Mouse (Mus musculus) heart, postnatal 25 days (tissue): ENCODE results near the gene Hist1h2bg. TPM values are rescaled to one million over a fixed set of nuclear protein-coding genes. Genes with fewer than 3 reads are reported as not detected.

Source experiments
- DNase-seq: peaks from one replicate; pipeline ENCODE4 v3.0.0; 2022; ENCODE audit warnings: low spot score
- intact Hi-C: fragments of 180-260 bp; cut with DNase I; formaldehyde crosslinking; loops from one replicate; pipeline ENCODE4 v1.15.1; 2025
- microRNA-seq: library from miRNA; unstranded; fragments of <30 nt; microRNA quantifications from one replicate; pipeline ENCODE4 v1.2.0, GENCODE M21; 2022
- total RNA-seq, 2 experiments: library from RNA; stranded (reverse); gene quantifications; 2 replicates each; pipeline ENCODE4 v1.2.3; 2021

The Hist1h2bg gene
- total RNA-seq, 2 experiments from 2014 or later: 28.4 to 48.1 TPM

DNA sequence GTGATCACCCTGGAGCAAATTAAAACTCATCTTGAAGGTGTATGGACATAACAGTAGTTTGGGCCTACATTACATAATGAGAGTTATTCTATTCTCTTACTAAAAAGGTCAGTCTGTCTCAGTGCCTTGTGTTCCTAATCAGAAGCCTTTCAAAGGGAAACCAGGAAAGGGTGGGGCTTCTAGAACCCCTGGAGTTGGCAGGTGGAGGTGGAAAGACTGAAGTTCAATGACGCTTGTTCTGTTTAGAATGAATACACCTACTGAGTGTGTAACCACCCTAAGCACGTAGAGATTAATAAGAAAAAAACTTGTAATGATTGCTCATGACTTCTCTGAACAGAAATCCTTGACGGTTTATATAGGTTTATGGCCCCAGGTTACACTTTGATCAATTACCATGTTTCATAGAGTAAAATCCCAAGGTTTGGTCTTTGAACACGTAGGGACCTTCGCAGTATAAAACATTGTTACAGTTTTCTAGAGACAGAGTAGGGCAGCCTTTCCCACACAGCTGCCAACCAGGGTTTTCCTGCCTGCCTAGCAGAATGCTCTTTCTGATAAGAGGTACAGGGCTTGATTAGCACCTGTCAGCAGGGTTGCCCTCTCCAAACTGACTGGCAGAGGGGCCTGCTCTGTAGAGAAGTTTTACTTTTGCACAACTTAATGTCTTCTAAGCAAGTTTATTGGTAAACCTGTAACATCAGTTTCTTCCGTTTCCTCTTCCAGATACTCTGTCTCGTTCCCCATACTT, 24.6 kb downstream of the Hist1h2bg start:
- no peak for DNase-seq
- intact Hi-C loops: loop anchor here (2.0 to 5.0 kb wide), 2 partner anchors 68 to 171 kb away; no protein-coding TSS in a partner anchor

GRCm38 (mm10) chr13:23597957-23598356, 26.8 kb downstream of the Hist1h2bg start:
- intact Hi-C loops: loop anchor here (2.0 to 5.0 kb wide), 2 partner anchors 71 to 173 kb away; no protein-coding TSS in a partner anchor
- peak; percentile 25 for DNase-seq

DNA sequence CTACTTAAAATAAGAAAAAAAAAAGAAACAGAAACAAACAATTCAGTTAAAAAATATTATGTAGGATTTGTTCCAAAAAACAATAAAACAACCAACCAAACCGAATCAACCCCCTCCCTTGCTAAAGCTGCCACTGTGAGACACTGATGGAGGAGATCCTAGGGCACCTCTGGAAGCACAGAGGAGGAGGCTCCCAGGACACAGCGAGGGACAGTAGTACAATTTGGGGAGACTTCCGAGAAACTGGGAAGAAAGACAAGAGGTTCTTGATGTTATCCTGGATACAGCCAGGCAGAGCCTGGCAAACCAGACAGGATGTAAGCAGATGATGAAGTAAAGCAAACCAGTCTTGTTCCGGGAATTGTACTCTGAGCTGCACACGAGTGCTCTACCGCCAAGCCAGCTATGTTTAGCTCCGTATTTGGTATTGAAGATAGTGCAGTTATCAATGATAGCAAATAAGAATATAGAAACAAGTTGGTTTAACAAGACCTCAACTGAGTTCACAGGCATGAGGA, 32.0 kb downstream of the Hist1h2bg start:
- intact Hi-C loops: no loop called here
- no peak for DNase-seq

DNA sequence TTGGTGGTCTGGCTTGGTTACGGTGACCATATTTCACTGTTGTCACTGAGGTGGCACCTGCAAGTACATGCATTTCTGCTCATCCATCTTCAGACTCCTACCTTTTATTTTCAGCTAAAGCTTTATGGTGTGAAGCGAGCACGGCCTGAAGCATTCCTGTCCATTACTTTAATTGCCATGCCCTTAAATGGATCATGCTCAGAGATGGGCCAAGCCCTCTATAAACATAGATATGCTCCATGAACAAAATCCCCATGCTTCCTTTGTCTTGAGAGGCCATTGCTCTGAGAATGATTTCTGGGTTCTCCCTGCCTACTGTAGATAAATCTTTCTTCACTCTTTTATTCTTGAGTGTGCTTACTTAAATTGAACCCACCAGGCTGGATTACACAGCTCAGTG, 33.3 kb downstream of the Hist1h2bg start:
- intact Hi-C loops: no loop called here
- DNase-seq: no peak

DNA sequence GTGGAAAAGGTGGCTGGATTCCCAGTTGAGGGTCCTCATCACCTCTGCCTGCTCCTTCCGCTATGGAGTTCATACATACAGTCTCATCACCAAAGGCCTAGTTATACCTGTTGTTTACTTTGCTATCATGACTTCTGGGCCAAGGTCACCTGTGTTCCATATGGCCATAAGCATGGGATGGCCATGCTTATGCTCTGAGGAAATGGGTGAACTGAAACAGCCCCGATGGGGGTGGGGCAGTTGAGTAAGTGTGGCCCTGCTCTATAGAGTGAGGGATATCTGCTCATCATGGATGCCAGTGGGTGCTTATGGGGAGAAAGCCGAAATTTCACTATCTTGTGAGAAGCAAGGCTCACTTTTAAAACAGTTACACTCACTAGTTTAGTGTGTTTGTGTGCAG, 33.9 kb downstream of the Hist1h2bg start:
- no peak for DNase-seq
- intact Hi-C loops: no loop called here

DNA sequence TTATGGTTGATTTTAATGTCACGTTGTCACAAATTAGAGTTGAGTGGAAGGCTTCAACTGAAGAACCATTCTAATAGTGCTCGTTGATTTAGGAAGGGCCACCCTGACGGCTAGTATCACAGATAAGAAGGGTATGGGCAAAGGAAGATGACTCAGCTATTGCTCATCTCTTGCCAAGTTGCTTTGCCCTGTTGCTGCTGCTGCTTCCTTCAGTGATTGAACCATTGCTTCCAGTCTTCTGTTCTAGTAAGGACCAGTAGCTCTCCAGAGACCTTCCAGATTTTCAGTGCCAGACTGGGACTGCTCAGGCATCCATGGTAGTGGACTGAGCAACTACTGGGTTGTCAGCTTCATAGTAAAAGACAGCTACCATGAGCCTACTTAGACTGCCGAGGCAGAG, 38.0 kb downstream of the Hist1h2bg start:
- no peak for DNase-seq
- intact Hi-C loops: no loop called here

- DNase-seq: no peak
- intact Hi-C loops: no loop called here
These were observed 38.6 kb downstream of the Hist1h2bg start for GRCm38 (mm10) chr13:23609844-23610243.

GRCm38 (mm10) chr13:23610393-23610792, 39.2 kb downstream of the Hist1h2bg start:
- no peak for DNase-seq
- intact Hi-C loops: no loop called here

DNA sequence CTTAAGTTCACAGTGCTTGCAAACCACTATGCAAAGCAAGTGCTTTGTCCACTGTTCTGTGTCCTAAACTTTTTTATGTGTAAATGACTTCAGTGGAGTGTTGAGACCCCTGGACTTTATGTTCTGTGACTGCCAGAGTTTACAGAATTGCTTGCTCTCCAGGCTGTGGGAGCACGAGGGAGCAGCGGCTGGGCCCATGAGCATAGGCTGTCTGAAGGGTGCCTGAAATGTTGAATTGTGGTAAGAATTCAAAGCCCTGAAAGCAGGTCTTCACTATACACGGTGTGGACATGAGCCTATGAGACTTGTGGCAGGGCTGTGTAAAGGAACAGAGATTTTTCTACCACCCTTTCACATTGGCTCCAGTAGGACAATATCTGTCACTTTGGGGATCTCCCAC, 40.4 kb downstream of the Hist1h2bg start:
- intact Hi-C loops: no loop called here
- no peak for DNase-seq

DNA sequence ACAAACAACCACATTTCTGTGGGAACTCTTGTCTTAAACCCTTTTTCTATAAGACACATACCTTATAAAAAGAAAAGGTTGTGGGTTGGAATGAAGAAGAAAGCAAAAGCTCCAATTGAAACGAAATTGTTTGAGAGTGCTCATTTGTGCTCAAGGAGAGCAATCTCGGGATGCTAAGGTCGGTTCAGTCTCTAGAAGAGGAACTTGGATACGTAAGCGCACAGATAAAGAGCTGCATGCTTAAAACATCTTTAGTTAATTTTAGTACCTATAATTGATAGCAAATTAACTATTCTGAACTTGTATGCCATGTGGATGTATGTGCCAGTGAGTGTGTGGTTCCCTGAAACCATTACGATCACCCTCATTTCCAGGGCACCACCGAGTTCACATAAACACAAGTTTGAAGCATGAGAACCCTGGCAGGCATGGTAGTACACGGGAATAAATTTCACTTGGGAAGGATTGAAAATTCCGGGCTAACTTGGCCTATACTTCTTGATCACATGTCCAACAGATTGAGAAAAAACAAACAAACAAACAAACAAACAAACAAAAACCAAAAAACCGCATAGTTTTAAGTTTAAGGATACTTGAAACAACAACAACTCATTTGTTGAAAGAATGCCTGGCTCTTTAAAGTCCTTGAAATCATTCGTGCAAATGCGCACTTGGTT, 49.0 kb downstream of the Hist1h2bg start:
- intact Hi-C loops: loop anchor here (2.0 to 5.0 kb wide), 3 partner anchors 89 to 1583 kb away; partner anchors contain the start of genes Hist1h2ah, Hist1h2bk and Hist1h4h
- no peak for DNase-seq

GRCm38 (mm10) chr13:23620733-23621531, 49.7 kb downstream of the Hist1h2bg start, which contains the start of gene Hist1h2be:
Hist1h2be (minus strand) TSS chr13:23621124.
- intact Hi-C loops: loop anchor here (1.0 to 5.0 kb wide), 4 partner anchors 36 to 1584 kb away; partner anchors contain the start of genes Hist1h2ah, Hist1h2bk and Hist1h4h

More at GRCm38 (mm10) chr13:23620733-23621531, 49.7 kb downstream of the Hist1h2bg start, which contains the start of gene Hist1h2be:
- DNase-seq: peak; percentile 44

Small RNAs within 50 kb of the gene (microRNA-seq; reads per million reads assigned to microRNA genes)
- not detected for gene Gm44297
- not detected for gene Gm44359
- not detected for gene Gm44394

Other genes with a start within 250 kb of the Hist1h2bg start
- gene Zfp322a, start 202.2 kb upstream of the Hist1h2bg start, total RNA-seq: 10 to 100 TPM; 16.8 to 20.2 TPM
- gene Abt1, start 147.5 kb upstream of the Hist1h2bg start, total RNA-seq: 1 to 10 TPM; 3.9 to 4.4 TPM
- gene Btn1a1, start 105.5 kb upstream of the Hist1h2bg start, total RNA-seq: not detected
- gene Btn2a2, start 82.5 kb upstream of the Hist1h2bg start, total RNA-seq: not detected
- 100 to 1,000 TPM; 272 to 334 TPM for gene Hist1h4h, start 40.3 kb upstream of the Hist1h2bg start, total RNA-seq
- gene Hist1h2af, start 37.5 kb upstream of the Hist1h2bg start, total RNA-seq: 10 to 100 TPM; 13.7 to 25.9 TPM
- 1 to 10 TPM; 3.4 to 4.1 TPM for gene Hist1h3g, start 36.0 kb upstream of the Hist1h2bg start, total RNA-seq
- gene Hist1h2bh, start 28.0 kb upstream of the Hist1h2bg start, total RNA-seq: 1 to 10 TPM; 1.4 to 1.9 TPM
- 10 to 100 TPM in 1 of 2 experiments, 1 to 10 TPM in 1; 6.4 to 10.6 TPM for gene Hist1h3f, start 27.3 kb upstream of the Hist1h2bg start, total RNA-seq
- 10 to 100 TPM; 33.0 to 46.9 TPM for gene Hist1h4f, start 19.7 kb upstream of the Hist1h2bg start, total RNA-seq
- gene Hist1h1d, start 18.1 kb upstream of the Hist1h2bg start, total RNA-seq: 1 to 10 TPM; 1.8 to 2.5 TPM
- 10 to 100 TPM; 15.4 to 27.3 TPM for gene Hist1h3e, start 9.0 kb upstream of the Hist1h2bg start, total RNA-seq
- gene Hist1h2ae, start 176 bp upstream of the Hist1h2bg start, total RNA-seq: 1 to 10 TPM; 3.4 to 4.1 TPM
- gene Hist1h2bf, start 2.8 kb downstream of the Hist1h2bg start, total RNA-seq: 10 to 100 TPM; 16.8 to 17.6 TPM
- 1 to 10 TPM; 2.4 to 4.8 TPM for gene Hist1h2ad, start 3.0 kb downstream of the Hist1h2bg start, total RNA-seq
- 1 to 10 TPM; 3.4 to 3.6 TPM for gene Hist1h3d, start 4.4 kb downstream of the Hist1h2bg start, total RNA-seq
- 10 to 100 TPM; 54.4 to 63.1 TPM for gene Hist1h4d, start 10.2 kb downstream of the Hist1h2bg start, total RNA-seq
- gene Hist1h2be, start 49.7 kb downstream of the Hist1h2bg start, total RNA-seq: 10 to 100 TPM; 10.5 to 10.7 TPM
- gene Hist1h1e, start 51.2 kb downstream of the Hist1h2bg start, total RNA-seq: 10 to 100 TPM; 35.6 to 42.0 TPM
- 1 to 10 TPM; 1.5 to 1.9 TPM for gene Hist1h2ac, start 112.6 kb downstream of the Hist1h2bg start, total RNA-seq
- gene Hist1h2bc, start 112.8 kb downstream of the Hist1h2bg start, total RNA-seq: 10 to 100 TPM; 73.7 to 74.9 TPM
- gene Hist1h1t, start 124.4 kb downstream of the Hist1h2bg start, total RNA-seq: not detected
- gene Hist1h4c, start 127.1 kb downstream of the Hist1h2bg start, total RNA-seq: 10 to 100 TPM; 42.4 to 60.8 TPM
- gene Hfe, start 139.5 kb downstream of the Hist1h2bg start, total RNA-seq: 10 to 100 TPM; 48.9 to 50.3 TPM
- gene Hist1h1c, start 167.4 kb downstream of the Hist1h2bg start, total RNA-seq: 100 to 1,000 TPM; 134 to 160 TPM
- 1 to 10 TPM; 3.2 to 9.1 TPM for gene Hist1h3c, start 174.2 kb downstream of the Hist1h2bg start, total RNA-seq
- 10 to 100 TPM in 1 of 2 experiments, 1 to 10 TPM in 1; 9.6 to 11.4 TPM for gene Hist1h2bb, start 175.3 kb downstream of the Hist1h2bg start, total RNA-seq
- 10 to 100 TPM; 12.7 to 17.0 TPM for gene Hist1h2ab, start 179.7 kb downstream of the Hist1h2bg start, total RNA-seq
- gene Hist1h3b, start 180.9 kb downstream of the Hist1h2bg start, total RNA-seq: 10 to 100 TPM; 19.3 to 26.5 TPM
- 10 to 100 TPM; 13.3 to 23.6 TPM for gene Hist1h4b, start 185.6 kb downstream of the Hist1h2bg start, total RNA-seq
- gene Hist1h4a, start 189.8 kb downstream of the Hist1h2bg start, total RNA-seq: 10 to 100 TPM; 12.6 to 15.8 TPM
- 10 to 100 TPM; 15.8 to 18.0 TPM for gene Hist1h3a, start 191.0 kb downstream of the Hist1h2bg start, total RNA-seq
- 1 to 10 TPM; 5.4 to 9.2 TPM for gene Hist1h1a, start 192.3 kb downstream of the Hist1h2bg start, total RNA-seq
- gene Trim38, start 198.5 kb downstream of the Hist1h2bg start, total RNA-seq: not detected
- not detected for gene Slc17a2, start 235.6 kb downstream of the Hist1h2bg start, total RNA-seq